Mouse (Mus musculus) lung, adult 18-20 months (tissue): Measurements from ENCODE around the gene Cfap99.

ENCODE experiments used
- DNase-seq, 2 experiments: peaks; one replicate each; pipeline ENCODE4 v3.0.0; 2022; ENCODE audit warnings: mixed read lengths in 2 of 2

Gene Cfap99

GRCm38 (mm10) chr5:34288154-34288716 is at the start of gene Cfap99, which contains the start of gene Zfyve28:
Cfap99 (plus strand) TSS chr5:34288600.
Zfyve28 (minus strand) TSS chr5:34288449.
- peak; percentile 71 to 79 for DNase-seq

GRCm38 (mm10) chr5:34242224-34242963 is 46.0 kb upstream of the Cfap99 start:
- DNase-seq = no peak

- DNase-seq = no peak
Measured at GRCm38 (mm10) chr5:34243062-34243461, 45.3 kb upstream of the Cfap99 start.

GRCm38 (mm10) chr5:34246443-34246842 is 42.0 kb upstream of the Cfap99 start:
- DNase-seq = no peak

GRCm38 (mm10) chr5:34249132-34249531 is 39.3 kb upstream of the Cfap99 start:
- no peak for DNase-seq

- no peak for DNase-seq
Measured at GRCm38 (mm10) chr5:34250090-34250489, 38.3 kb upstream of the Cfap99 start.

GRCm38 (mm10) chr5:34251794-34252193 is 36.6 kb upstream of the Cfap99 start:
- no peak for DNase-seq

- DNase-seq = no peak
Measured at GRCm38 (mm10) chr5:34252307-34252966, 36.0 kb upstream of the Cfap99 start.

- DNase-seq = no peak
Measured at GRCm38 (mm10) chr5:34252967-34253519, 35.4 kb upstream of the Cfap99 start.

- no peak for DNase-seq
Measured at GRCm38 (mm10) chr5:34254309-34254708, 34.1 kb upstream of the Cfap99 start.

- no peak for DNase-seq
Measured at GRCm38 (mm10) chr5:34255189-34255588, 33.2 kb upstream of the Cfap99 start.

- DNase-seq = no peak
Measured at GRCm38 (mm10) chr5:34259172-34259816, 29.1 kb upstream of the Cfap99 start.

GRCm38 (mm10) chr5:34266065-34266464 is 22.3 kb upstream of the Cfap99 start:
- DNase-seq = no peak

- no peak for DNase-seq
Measured at GRCm38 (mm10) chr5:34269197-34269920, 19.0 kb upstream of the Cfap99 start.

- no peak for DNase-seq
Measured at GRCm38 (mm10) chr5:34269921-34270465, 18.4 kb upstream of the Cfap99 start.

GRCm38 (mm10) chr5:34271743-34272142 is 16.7 kb upstream of the Cfap99 start:
- DNase-seq = peak; percentile 35 to 38

GRCm38 (mm10) chr5:34273251-34273681 is 15.1 kb upstream of the Cfap99 start:
- DNase-seq = no peak

- no peak for DNase-seq
Measured at GRCm38 (mm10) chr5:34274268-34274667, 14.1 kb upstream of the Cfap99 start.

- DNase-seq = no peak
Measured at GRCm38 (mm10) chr5:34274676-34275293, 13.6 kb upstream of the Cfap99 start.

GRCm38 (mm10) chr5:34276191-34276590 is 12.2 kb upstream of the Cfap99 start:
- DNase-seq = no peak

- no peak for DNase-seq
Measured at GRCm38 (mm10) chr5:34276746-34277145, 11.7 kb upstream of the Cfap99 start.

GRCm38 (mm10) chr5:34278058-34278457 is 10.3 kb upstream of the Cfap99 start:
- DNase-seq = no peak
